Mouse (Mus musculus): ENCODE results near the gene Tmem179.

Tmem179 gene

DNA sequence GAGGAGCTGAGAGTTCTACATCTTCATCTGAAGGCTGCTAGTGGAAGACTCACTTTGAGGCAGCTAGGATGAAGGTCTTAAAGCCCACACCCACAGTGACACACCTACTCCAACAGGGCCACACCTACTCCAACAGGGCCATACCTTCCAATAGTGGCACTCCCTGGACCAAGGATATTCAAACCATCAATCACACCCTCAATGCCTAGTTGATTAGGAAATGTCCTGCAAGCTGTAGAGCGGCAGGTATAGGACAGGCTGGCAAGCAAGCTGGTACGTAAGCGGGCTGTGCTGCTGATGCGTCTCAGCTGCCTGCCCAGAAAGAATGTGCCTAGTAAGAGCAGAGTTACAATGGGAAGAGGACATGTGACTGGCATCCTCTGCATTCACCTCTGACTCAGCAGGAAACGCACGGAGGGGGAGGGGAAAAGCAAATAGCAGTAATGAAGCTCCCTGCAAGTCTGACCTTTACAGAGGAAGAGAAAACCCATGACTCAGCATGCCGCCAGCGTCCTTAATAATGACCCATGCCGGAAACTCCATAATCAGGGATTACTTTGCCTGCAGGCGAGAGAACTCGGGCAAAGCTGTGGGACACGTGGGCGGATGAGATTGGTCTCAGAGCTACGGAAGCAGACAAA is at the start of gene Tmem179:
Gene Tmem179, minus strand, starts transcription at position 51 of the 641 bp plus-strand sequence.
- no peak for DNase-seq (ENCODE audit: low spot score in 2 of 2)

DNA sequence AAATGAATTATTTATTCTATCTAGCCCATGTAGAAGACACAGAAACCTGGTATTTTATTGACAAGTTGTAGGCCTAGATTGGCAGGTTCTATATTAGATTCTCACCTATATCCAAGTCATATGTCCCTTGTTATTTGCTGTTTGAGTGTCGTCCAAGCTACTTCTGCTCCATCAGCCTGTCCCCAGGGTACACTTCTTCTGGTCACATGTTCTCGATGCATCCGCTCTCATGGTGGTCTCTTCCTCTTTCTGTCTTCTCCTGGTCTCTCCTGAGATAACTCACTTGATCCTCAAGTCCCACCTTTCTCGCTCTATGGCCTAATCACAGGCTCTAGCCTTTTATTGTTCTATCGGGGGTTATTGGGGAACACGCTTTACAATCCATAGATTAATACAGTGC is 46.5 kb upstream of the Tmem179 start:
- DNase-seq (ENCODE audit: low spot score in 2 of 2), result no peak

DNA sequence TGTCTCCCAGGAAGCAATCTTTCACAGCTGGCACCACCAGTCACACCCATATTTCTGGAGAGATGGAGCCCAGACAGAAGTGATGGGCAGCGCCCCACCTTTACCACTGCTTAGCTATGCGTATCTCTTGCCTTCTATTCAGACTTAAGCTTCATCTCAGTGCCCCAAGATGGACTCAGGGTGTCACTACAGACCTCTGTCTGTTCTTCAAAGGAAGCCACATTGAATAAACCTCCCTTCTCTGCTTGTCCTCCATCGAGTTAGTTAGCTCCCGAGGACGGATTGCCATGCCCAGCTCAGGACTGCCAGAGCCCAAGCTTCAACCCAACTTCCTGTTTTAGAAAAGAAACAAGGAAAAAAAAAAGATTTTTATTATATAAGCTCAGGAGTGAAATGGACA is 45.9 kb upstream of the Tmem179 start:
- no peak for DNase-seq (ENCODE audit: low spot score in 2 of 2)

DNA sequence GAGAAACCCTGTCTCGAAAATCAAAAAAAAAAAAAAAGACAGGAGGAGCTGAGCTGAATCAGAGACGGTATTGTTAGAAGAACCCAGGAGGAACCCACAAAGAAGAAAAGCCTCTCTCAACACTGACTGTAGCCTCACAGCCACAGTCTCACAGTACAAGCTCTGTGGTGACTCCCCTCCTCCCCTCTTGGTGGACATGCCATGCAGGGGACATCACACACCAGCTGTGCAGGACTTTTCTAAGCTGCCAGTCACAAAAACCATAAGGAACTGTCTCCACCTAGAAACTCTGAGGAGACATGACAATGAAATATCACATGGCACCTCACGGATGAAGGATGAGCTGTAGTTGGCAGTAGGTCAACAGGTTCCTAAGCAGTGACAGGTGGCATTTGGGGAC is 44.6 kb upstream of the Tmem179 start:
- no peak for DNase-seq (ENCODE audit: low spot score in 2 of 2)

DNA sequence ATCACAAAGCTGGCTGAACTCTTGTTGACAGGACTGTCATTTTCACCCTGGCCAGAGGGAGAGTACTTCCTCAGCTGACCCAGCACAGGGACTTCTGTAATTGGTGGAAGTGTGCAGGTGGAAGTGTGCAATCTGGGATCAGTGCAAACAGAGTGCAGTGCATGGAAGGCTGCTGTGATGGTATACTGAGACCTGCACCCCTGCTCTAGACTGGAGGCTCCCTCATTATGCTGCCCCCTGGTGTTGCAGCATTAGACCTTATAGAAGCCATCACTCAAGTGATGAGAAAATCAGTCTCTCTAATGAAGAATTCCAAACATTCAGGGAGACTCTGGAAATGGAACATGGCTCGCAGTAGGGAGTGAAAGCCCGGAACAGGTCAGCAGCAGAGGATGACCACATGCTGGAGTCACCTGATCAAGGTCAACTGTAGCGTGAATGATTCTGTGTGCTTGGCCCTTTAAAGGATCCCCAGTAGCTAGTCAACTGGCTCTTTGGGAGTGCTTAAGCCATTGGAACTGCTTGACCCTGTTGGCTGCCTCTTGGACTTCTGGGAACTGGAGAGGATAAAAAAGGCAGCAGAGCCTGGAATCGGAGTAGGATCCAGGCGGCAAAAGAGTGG is 43.7 kb upstream of the Tmem179 start:
- DNase-seq (ENCODE audit: low spot score in 2 of 2), result no peak

DNA sequence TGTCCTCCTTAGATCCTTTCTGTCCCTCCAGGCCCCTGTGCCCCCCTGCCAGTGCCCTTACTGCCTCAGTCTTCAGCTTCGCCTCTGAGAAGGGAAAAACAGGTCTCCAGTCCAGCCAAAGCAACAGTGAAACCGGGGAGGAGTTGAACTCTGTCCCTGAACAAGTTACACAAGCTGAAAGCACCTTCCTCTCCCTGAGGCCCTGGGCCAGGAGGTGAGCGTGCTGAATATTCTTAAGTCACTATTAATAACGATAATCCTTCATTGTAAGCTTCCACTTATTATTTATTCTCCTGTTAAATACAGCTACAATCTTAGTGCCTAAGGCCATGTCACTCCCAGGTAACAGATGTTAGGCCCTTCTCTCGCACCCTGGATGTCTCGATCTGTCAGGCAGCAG is 43.1 kb upstream of the Tmem179 start:
- no peak for DNase-seq (ENCODE audit: low spot score in 2 of 2)

DNA sequence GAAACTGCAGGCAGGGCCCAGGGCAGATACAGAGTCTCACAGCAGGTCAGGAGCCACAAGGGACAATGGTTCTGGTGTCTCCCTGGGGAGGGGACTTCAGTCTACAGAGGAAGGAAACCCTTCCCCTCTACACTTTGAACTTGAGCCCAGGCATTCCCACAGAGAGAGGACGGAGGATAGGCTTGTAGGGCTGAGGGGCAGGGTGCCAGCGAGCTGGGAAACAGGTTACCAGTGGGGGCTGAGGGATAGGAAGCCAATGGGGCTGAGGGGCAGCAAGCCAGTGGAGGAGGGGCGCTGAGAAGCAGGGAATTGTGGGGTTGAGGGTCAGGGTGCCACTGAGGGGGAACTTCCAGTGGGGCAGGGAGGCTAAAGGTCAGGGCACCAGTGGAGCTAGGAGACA is 42.7 kb upstream of the Tmem179 start:
- no peak for DNase-seq (ENCODE audit: low spot score in 2 of 2)

DNA sequence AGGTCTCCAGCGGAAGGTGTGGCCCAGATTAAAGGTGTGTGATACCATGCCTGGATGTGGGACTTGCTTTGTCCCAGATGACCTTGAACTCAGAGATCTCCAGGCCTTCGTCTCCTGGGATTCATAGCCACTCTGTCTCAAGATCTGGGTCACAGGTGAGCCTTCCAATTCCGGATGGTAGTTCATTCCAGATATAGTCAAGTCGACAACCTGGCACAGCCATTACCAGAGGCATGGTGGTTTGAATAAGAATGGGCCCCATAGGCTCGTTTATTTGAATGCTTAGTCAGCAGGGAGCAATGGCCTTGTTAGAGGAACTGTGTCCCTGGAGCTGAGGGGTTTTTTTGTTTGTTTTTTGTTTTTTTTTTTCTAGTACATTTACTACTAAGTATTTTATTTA is 40.7 kb upstream of the Tmem179 start:
- DNase-seq (ENCODE audit: low spot score in 2 of 2), result no peak

DNA sequence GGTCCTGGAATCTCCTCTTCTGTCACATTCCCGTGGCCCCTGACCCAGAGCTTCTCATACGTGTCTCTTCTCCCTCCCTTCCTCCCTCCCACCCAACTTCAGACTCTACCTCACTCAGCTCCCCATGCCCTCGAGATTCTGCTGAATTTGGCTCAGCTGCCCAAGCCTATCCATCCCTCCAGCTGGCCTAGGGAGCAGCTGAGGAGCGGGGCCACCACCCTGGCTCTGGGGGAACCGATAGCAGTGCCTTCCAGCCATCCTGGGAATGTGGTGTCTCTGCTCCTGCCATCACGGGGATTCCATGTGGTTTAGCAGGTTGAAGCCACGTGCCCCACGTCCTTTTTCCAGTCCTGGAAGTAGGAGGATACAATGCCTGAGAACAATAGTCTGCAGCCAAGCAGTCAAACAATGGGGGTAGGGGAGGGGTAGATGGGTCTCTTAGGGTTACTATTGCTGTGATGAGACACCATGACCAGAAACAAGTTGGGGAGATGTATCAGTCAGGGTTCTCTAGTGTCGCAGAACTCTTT is 40.0 kb upstream of the Tmem179 start:
- DNase-seq (ENCODE audit: low spot score in 2 of 2), result no peak

DNA sequence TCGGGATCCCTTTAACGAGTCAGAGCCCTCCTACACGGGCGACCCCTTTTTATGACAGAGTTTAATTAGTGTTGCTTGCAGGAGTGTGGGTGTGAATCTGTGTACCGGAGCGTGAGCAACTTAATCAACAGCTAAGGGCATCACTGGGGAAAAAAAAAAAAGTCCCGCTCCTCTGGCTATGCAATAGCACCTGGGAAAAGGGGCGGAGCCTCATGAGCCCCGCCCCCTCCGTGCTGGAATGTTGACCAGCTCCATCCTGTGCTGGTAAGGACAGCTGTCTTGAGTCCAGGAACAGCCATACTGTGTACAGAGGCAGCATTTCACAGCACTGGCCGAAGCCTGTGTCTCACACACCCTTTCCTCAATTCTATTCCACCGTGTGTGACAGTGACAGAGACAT is 38.4 kb upstream of the Tmem179 start:
- no peak for DNase-seq (ENCODE audit: low spot score in 2 of 2)

DNA sequence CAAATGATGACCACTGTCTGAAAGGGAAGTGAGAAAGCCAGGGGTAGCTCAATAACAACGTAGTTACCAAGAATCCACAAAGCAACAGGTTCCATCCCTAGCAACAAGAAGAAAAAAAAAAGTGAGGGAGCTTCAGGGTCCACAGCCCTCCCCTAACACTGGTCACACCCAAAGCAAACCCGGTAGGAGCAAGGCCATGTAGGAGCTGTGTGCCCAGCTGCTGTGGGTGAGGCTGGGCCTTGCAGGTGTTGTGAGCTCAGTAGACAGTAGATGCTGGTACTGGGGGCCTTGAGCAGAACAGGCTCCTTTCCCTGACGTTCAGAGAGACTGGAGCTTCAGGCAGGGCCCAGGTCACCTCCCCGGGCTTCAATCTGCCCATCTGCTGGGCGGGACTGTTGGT is 36.0 kb upstream of the Tmem179 start:
- no peak for DNase-seq (ENCODE audit: low spot score in 2 of 2)

DNA sequence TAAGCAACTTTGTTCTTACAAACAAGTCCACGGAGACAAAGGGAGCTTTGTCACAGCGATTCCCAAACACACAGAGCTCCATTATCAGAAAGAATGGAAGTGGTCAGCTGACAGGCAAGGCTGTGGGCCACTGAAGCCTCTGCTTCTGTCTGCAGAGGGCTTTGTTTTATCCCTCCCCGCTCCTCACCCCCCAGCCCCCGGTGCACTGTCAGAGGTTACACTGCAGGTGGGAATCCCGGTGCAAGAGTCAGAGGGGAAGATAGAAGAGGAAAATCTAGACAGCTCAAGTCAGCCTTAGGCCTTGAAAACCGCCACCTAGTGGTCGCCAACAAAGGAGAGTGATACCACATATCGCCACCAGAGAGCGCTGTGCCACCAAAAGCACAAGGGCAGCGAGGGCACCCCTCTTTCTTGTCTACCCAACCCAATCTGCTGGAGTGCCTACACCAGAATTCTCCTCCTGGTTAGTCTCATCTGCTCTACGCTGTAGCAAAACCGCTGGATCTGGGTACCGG is 35.4 kb upstream of the Tmem179 start:
- DNase-seq (ENCODE audit: low spot score in 2 of 2), result peak; percentile 91 to 93

DNA sequence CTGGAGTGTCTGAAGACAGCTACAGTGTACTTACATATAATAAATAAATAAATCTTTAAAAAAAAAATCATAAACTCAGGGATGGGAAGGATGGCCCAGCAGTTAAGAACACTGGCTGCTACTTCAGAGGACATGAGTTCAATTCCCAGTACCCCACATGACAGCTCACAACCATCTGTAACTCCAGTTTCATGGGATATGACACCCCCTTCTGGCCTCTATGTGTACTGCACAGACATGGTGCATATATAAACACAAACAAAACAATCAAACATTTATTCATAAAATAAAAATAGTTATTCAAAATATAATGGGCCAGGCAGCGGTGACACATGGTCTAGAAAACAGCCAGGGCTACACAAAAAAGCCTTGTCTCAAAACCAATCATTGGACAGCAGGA is 32.7 kb upstream of the Tmem179 start:
- no peak for DNase-seq (ENCODE audit: low spot score in 2 of 2)

DNA sequence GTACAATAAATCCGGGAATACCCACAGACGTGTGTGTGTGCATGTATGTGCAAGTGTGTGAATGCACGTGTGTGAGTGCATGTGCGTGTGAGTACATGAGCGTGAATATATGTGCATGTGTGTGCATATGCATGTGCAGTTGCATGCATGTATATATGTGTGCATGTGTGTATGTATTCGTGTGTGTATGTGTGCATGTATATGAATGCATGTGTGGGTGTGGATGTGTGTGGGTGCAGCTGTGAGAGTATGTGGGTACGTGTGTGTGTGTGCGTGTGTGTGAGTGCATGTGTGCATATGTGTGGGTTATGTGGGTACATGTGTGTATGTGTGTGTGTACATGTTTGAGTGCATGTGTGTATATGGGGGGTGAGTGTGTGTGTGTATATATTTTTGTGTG is 29.6 kb upstream of the Tmem179 start:
- DNase-seq (ENCODE audit: low spot score in 2 of 2), result no peak

DNA sequence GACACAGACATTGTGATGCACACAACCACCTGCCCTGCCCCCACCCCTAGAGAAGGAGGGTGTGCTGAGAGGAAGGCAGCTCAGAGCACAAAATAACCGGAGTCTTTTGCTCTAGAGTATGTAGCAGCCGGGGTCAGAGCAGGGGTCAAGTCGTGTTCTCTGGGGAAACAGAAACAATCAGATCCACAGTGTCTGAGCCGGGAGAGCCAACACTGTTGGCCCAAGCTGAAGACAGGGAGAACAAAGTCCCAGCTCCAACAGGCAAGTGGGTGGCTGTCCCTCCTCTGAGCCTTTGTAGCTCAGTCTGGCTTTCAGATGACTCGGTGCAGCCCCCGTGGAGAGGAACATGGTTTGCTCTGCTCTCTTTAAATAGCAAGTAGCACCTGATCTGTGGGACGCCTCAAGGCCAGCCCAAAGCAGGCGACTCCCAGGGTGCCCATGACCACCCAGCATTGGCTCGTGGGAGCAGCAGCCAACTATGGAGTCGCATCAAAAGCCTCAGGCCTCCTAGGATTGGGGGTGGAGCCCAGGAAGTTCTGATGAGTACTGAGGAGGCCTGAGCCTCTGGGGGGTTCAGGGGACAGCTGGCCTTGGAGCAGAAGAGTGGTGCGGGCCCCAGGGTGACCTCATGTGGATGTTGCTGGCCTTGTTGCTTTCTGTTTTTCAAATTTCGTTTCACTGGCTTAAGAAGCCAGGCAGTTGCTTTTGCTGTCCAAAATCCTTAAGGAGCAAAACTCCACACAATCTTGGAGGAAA is 28.6 kb upstream of the Tmem179 start:
- no peak for DNase-seq (ENCODE audit: low spot score in 2 of 2)

DNA sequence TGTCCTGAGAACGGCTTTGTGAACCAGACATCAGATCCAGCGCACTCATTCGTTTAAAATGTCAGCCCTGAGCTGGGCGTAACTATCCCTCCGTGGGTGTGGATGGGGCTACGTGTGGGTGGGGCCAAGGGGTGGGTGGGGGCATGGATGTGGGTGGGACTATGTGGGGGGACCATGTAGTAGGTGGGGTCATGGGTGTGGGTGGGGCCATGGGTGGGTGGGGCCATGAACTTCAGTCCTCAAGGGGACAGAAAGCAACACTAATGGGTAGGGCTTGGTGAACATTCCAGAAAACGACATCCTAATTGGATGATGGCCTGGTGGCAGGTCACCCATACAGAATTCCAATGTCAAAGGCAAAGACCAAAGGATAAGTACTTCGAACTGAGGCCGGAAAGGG is 27.4 kb upstream of the Tmem179 start:
- no peak for DNase-seq (ENCODE audit: low spot score in 2 of 2)

DNA sequence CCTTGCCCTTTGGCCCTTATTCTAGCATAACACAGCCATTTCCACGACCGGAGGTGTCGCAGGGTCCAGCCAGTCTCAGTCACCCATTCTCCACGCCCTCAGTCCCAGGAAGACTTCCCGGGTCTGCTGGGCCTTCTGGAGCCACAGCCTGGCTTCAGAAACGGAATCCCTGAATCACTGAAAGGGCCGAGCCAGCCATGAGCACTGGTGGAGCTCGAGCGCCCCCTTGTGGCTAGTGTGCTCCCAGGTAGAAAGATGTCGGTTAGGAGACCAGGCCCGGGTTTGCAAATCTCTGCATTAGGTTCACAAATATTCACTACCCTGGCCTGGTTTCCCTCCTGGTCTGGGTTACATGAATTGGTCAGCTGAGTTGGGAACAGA is 26.4 kb upstream of the Tmem179 start:
- peak; percentile 93 to 96 for DNase-seq (ENCODE audit: low spot score in 2 of 2)

DNA sequence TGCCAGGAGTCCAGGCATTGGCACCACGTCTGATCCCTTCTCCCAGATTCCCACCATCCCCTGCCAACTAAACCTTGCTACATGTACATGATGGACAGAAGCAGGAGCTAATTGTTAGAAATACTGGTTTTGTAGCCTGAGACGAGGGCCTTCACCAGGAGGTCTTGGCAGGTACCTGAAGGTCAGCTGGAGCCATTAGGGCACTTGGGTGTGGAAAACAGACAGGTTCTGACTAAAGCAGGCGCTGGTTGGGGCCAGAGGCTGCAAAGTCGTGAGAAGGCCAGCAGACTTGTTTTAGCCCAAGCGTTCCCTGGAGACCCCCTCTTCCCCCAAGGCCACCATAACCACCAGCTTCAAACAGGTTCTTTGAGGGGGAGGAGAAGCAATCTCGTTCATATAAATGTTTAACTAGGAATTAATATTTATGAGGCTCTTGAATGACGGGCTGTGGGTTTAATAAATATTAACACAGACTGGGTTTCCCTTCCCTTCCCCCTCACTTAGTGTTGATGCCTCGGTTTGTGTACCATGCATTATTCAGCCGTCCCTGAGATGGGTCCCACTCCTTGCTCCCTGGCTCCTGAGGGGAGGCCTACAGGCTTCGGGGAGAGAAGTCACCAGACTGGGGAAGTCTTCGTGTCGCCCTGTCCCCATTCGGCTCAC is 25.8 kb upstream of the Tmem179 start:
- no peak for DNase-seq (ENCODE audit: low spot score in 2 of 2)

DNA sequence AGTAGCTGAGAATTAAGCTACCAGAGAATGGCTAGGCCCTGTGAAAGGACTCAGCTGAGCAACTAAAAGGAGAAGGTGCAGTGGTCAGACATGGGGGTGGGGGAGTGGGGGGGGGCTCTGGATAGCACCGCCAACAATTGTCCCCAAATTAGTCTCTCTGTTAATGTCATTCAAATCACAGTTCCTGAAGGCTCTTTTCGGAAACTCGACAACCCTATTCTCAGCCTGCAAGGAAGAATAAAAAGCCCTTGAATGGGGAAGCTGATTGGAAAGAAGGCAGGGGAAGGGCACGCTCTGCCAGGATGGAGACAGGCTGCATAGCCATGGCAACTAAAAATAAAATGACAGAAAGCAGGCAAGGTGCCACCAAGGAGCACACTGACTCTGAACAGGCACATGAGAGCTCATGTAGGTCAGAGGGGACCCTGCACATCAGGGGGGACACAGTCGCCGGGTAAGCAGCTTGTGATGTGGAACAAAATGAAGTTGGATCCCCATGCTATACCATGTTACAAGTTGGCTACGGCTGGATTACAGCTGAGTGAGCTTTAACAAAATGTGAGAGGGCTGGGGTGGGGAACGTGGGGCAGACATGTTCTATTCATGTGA is 25.0 kb upstream of the Tmem179 start:
- peak in 1 of 2 experiments; percentile 42 for DNase-seq (ENCODE audit: low spot score in 2 of 2)

DNA sequence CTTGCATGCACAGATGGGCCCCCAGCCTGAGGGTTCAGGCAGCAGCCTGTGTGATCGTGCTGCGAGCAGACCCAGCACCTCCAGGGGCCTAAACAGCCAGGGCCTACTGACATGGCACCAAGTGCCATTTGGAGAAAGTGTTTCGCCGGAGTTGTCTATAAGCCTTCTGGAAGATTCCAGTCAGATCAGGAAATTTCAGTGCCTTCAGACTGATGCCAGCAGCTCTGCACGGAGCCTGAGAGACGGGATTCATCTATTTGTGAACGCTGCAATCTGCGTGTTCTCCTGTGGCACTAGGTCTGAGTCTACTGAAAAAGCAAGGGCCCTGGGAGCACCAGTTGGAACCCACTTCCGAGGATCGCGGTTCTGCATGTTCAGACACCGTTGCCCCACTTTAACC is 23.8 kb upstream of the Tmem179 start:
- no peak for DNase-seq (ENCODE audit: low spot score in 2 of 2)

DNA sequence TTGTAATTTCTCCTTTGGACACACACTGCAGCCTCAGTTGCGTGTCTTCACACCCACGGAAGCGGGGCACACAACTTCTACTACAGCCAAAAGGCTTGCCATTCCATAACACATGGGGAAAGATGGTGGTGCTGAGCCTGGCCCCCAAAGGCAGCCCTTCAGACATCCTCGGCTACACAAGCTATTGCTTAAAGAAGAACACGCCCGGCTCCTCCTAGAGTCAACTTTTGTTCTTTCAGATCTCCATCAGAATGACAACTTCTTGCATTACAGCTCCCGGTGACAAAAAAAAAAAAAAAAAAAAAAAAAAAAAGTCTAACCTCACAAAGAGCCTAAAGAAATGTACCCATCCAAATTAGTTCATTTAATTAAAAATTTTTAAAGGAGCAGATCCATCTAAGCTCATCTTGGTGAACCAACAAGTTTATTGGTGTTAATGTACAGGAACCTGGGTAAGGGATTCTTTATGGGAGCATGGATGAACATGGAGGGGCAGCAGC is 23.0 kb upstream of the Tmem179 start:
- no peak for DNase-seq (ENCODE audit: low spot score in 2 of 2)

DNA sequence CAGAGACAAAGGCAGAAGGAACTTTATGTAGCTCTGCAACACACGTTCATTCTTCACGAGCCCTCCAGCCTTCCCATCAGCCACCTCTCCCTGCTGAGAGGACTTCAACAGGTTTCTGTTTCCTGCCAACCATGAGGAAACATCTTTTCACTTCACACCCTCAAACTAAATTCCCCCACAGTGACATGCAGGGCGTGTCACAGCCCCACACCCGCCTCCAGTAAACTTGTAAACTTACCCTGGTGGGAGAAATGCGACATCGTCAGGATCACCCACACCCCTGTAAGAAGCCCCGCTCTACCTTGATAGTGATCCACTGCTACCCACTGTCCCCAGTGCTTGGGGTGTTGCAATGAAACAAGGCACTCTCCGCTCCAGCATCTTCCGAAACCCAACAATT is 21.8 kb upstream of the Tmem179 start:
- no peak for DNase-seq (ENCODE audit: low spot score in 2 of 2)

All from cerebellum, postnatal 4 days (tissue).